Mouse (Mus musculus) forebrain, postnatal 0 days (tissue): ENCODE data around the gene Mapk6. TPM values are rescaled to one million over a fixed set of nuclear protein-coding genes. Genes with fewer than 3 reads are reported as not detected.

Source experiments
- ATAC-seq: fragments of 200-750 bp; cut with Nextera tagmentation; 2 replicates; pipeline ENCODE4 v1.8.0; 2017; ENCODE audit warnings: mild to moderate bottlenecking, moderate library complexity
- DNase-seq: peaks from one replicate; pipeline ENCODE4 v3.0.0-alpha.2; 2015
- H3K27ac ChIP-seq: fragments of 300-500 bp; sonication (generic); 2 replicates; pipeline ENCODE4 v1.5.1; 2014; ENCODE audit warnings: low read depth, mild to moderate bottlenecking, antibody characterized with exemption, low read length, moderate library complexity, mixed read lengths
- H3K27me3 ChIP-seq: fragments of 300-500 bp; sonication (generic); 2 replicates; pipeline ENCODE4 v1.6.1; 2014; ENCODE audit warnings: mild to moderate bottlenecking, low read length, mixed read lengths; ENCODE audit not compliant: insufficient read depth
- H3K36me3 ChIP-seq: fragments of 300-500 bp; sonication (generic); 2 replicates; pipeline ENCODE4 v1.6.1; 2014; ENCODE audit warnings: mild to moderate bottlenecking, moderate library complexity; ENCODE audit not compliant: insufficient read depth
- H3K4me1 ChIP-seq: fragments of 300-500 bp; sonication (generic); 2 replicates; pipeline ENCODE4 v1.6.1; 2014; ENCODE audit warnings: antibody characterized with exemption; ENCODE audit not compliant: insufficient read depth
- H3K4me2 ChIP-seq: fragments of 300-500 bp; sonication (generic); 2 replicates; pipeline ENCODE4 v1.6.1; 2014; ENCODE audit warnings: low read depth, mild to moderate bottlenecking, moderate library complexity
- H3K4me3 ChIP-seq: fragments of 300-500 bp; sonication (generic); 2 replicates; pipeline ENCODE4 v1.5.1; 2014; ENCODE audit warnings: low read depth, low read length, mixed read lengths
- H3K9ac ChIP-seq: fragments of 300-500 bp; sonication (generic); 2 replicates; pipeline ENCODE4 v1.6.1; 2014; ENCODE audit warnings: mild to moderate bottlenecking
- H3K9me3 ChIP-seq: fragments of 300-500 bp; sonication (generic); 2 replicates; pipeline ENCODE4 v1.6.1; 2016; ENCODE audit warnings: low read length
- CTCF ChIP-seq: sonication (generic); IDR thresholded peaks from 2 replicates; pipeline ENCODE4 v1.5.1; 2016; ENCODE audit warnings: antibody characterized with exemption, control low read depth, low read depth
- WGBS: fragments of 180-500 bp; shearing (Covaris S2); extraction: QIAGEN DNeasy Blood & Tissue Kit; methylation state at CpG from one replicate; pipeline ENCODE4 v1.1.7; 2014; 5-methylcytosine and 5-hydroxymethylcytosine counted together
- polyA plus RNA-seq: library from polyadenylated mRNA; unstranded; fragments of >200 nt; fragmentation: Nextera tagmentation; extraction: Ambion mirVana; gene quantifications from 2 replicates; pipeline ENCODE4 v1.2.1, GENCODE M21; 2015
- total RNA-seq: library from RNA; depleted of rRNA; stranded (reverse); fragments of >200 nt; gene quantifications from 2 replicates; pipeline ENCODE4 v1.2.3, GENCODE M21; 2014

Gene Mapk6
- total and polyA plus RNA-seq, 2 experiments from 2014 or later, result 94.2 to 157 TPM

DNA sequence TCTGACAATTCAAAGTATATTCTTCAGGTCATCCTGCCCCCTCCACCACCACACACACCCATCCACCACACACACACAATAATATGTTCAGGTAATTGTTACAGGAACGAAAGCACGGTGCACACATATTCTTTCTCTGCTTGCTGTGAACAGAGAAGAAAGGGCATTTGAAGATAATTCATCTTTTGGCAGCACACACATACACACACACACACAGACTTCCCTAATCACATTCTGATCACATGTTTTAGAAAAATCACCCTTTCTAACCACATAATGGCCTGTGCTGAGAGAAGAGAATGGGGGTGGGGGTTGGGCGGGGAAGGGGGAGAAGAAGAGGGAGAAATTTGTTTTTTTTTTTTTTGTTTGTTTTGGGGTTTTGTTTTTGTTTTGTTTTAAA lies 22.9 kb upstream of the Mapk6 start:
- no peak overlapping the region for H3K4me2 ChIP-seq
- H3K9ac ChIP-seq, result no peak overlapping the region
- H3K27me3 ChIP-seq, result no peaks in the 10 kb centered on the region
- WGBS, result 59% methylated on average over 3 of the region's 3 CpGs
- DNase-seq, result no peak
- H3K4me1 ChIP-seq, result no peaks in the 10 kb centered on the region
- TF ChIP-seq CTCF, result no peak
- H3K4me3 ChIP-seq, result no peak overlapping the region
- H3K36me3 ChIP-seq, result no peaks in the 10 kb centered on the region
- no peak overlapping the region for H3K27ac ChIP-seq
- no peak for ATAC-seq
- no peaks in the 10 kb centered on the region for H3K9me3 ChIP-seq

DNA sequence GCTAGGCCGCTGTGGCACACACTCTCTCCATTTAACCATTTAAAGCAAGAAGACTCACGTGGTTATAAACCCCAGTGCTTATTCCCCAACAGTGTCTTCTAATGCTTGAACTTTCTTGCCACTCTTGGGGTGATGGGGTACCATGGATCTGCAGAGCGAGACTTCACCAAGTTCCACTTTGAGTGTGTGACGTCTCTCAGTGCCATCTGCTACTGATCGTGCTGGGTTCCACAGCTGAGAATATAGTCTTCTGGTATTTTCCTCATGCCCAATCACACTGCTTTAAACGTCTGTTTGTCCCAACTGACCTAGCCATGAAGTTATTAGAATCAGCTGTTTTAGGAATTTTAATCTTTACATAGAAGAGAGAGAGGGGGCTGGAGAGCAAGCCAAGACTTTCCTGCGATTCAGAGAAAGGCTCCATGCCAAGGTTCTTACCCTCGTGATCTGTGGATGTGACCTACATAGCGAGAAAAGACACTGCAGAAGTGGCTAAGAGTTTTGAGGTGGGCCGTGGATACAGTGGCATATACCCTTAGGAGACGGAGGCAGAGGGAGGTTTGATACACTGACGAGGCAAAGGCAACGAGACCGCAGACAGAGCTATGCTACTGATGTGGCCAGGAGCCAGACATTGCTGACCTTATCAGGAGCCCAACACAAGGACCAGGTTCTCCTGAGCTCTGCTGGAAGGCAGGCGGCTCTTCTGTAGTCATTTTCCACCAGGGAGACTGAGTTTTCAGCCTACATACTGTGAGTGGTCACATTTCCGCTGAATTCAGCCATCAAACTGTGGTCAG lies 21.2 kb upstream of the Mapk6 start:
- H3K9me3 ChIP-seq, result no peaks in the 10 kb centered on the region
- H3K36me3 ChIP-seq, result no peaks in the 10 kb centered on the region
- no peak overlapping the region for H3K4me3 ChIP-seq
- no peak for ATAC-seq
- WGBS, result 71% methylated on average over 16 of the region's 16 CpGs
- no peak for DNase-seq
- no peak for TF ChIP-seq CTCF
- H3K27ac ChIP-seq, result no peak overlapping the region
- no peaks in the 10 kb centered on the region for H3K4me1 ChIP-seq
- H3K27me3 ChIP-seq, result no peaks in the 10 kb centered on the region
- no peak overlapping the region for H3K4me2 ChIP-seq
- H3K9ac ChIP-seq, result no peak overlapping the region

DNA sequence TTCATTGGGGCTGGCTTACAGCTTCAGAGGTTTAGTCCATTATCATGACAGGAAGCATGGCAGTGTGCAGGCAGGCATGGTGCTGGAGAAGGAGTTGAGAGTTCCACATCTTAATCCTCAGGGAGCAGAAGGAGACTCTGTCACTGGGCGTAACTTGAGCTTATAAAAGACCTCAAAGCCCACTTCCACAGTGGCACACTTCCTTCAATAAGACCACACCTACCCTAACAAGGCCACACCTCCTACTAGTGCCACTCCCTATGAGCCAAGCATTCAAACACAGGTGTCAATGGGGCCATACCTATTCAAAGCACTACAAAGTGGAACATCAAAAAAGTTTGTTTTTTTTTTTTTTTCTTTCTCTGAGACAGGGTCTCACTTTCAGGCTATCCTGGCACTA lies 19.9 kb upstream of the Mapk6 start:
- ATAC-seq (no peak), DNase-seq (no peak)
- no peak overlapping the region for H3K27ac ChIP-seq
- H3K4me3 ChIP-seq, result no peak overlapping the region
- no peak overlapping the region for H3K9ac ChIP-seq
- H3K9me3 ChIP-seq, result no peaks in the 10 kb centered on the region
- H3K27me3 ChIP-seq, result no peaks in the 10 kb centered on the region
- no peaks in the 10 kb centered on the region for H3K36me3 ChIP-seq
- no peak overlapping the region for H3K4me2 ChIP-seq
- TF ChIP-seq CTCF, result no peak
- H3K4me1 ChIP-seq, result no peaks in the 10 kb centered on the region
- 90% methylated on average over 1 of the region's 1 CpGs for WGBS

DNA sequence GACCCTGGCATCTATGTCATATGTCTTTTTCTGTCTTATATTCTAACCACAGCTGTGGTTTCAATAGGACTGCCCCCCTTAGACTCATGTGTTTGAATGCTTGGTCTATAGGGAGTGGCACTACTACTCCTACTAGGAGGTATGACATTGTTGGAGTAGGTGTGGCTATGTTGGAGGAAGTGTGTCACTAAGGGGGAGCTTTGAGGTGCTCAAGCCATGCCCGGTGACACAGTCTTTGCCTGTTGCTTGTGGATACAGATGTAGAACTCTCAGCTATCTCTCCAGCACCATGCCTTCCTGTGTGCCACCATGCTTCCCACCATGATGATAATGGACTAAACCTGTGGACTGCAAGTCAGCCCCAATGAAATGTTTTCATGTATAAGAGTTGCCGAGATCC lies 19.2 kb upstream of the Mapk6 start:
- H3K4me1 ChIP-seq, result no peaks in the 10 kb centered on the region
- DNase-seq (no peak), ATAC-seq (no peak)
- no peaks in the 10 kb centered on the region for H3K27me3 ChIP-seq
- TF ChIP-seq CTCF, result no peak
- no peaks in the 10 kb centered on the region for H3K9me3 ChIP-seq
- no peaks in the 10 kb centered on the region for H3K36me3 ChIP-seq
- H3K27ac ChIP-seq, result no peak overlapping the region
- no peak overlapping the region for H3K4me2 ChIP-seq
- no peak overlapping the region for H3K4me3 ChIP-seq
- H3K9ac ChIP-seq, result no peak overlapping the region
- WGBS, result 90% methylated on average over 2 of the region's 2 CpGs

DNA sequence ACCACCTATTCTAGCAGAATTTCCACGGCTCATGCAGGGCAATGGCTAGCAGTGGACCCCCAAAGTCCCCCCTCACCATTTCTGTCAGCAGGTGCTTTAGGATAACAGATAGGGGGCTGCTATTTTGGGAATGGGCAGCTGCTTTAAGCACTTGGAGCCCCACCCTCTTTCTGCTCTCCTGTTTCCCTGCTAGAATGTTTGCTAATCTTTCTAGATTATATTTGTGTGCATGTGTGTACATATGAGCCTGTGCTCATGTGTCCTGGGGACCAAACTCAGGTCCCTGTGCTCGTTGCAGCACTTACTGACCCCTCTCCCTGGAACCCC lies 18.4 kb upstream of the Mapk6 start:
- H3K27me3 ChIP-seq, result no peaks in the 10 kb centered on the region
- no peak for DNase-seq
- H3K9me3 ChIP-seq, result no peaks in the 10 kb centered on the region
- no peaks in the 10 kb centered on the region for H3K36me3 ChIP-seq
- H3K9ac ChIP-seq, result no peak overlapping the region
- H3K4me3 ChIP-seq, result no peak overlapping the region
- H3K4me1 ChIP-seq, result no peaks in the 10 kb centered on the region
- no peak for TF ChIP-seq CTCF
- no peak overlapping the region for H3K27ac ChIP-seq
- no peak for ATAC-seq
- 70% methylated on average over 2 of the region's 2 CpGs for WGBS
- H3K4me2 ChIP-seq, result no peak overlapping the region

DNA sequence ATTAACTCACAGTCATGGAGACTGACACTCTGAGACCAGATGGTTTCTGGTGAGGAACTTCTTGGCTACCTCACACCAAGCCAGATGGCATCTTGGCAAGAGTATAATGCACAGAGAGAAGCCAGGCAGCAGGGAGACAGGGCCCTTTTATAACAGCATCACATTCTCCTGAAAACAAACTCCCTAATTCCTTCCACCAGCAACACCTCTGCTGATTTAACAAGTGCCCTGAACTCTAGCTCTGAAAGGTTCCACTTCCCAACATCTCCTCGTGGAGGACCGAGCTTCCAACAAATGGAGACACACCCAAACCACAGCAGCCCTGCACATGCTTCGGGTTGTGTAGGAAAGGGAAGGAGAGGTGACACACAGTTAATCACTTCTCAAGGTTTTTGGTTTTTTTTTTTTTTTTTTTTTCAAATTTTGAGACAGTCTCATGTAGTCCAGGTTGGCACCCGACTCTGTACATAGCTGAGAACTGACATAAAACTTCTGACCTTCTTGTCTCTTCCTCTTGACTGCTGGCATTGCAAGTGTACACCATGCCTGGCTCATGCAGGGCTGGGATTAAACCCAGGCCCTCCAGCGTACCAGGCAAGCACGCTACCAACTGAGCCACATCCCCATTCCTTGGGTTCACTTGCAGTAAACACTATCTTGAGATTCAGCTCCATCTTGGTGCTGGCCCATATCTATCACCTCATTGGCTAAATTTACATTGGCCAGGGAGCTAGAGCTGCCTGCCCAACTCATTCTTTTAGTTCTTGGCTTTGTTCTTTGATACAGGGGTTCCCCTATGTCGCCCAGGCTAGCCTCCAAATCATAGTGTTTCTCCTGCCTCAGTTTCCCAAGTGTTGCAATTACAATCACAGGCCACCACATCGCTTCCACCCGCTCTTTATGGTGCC lies 17.8 kb upstream of the Mapk6 start:
- no peak overlapping the region for H3K4me3 ChIP-seq
- peak; percentile 66 for DNase-seq
- no peak overlapping the region for H3K4me2 ChIP-seq
- no peaks in the 10 kb centered on the region for H3K4me1 ChIP-seq
- H3K27ac ChIP-seq, result no peak overlapping the region
- no peaks in the 10 kb centered on the region for H3K36me3 ChIP-seq
- ATAC-seq, result peak; percentile 79
- H3K9me3 ChIP-seq, result no peaks in the 10 kb centered on the region
- 74% methylated on average over 9 of the region's 9 CpGs for WGBS
- no peak for TF ChIP-seq CTCF
- no peak overlapping the region for H3K9ac ChIP-seq
- H3K27me3 ChIP-seq, result no peaks in the 10 kb centered on the region

DNA sequence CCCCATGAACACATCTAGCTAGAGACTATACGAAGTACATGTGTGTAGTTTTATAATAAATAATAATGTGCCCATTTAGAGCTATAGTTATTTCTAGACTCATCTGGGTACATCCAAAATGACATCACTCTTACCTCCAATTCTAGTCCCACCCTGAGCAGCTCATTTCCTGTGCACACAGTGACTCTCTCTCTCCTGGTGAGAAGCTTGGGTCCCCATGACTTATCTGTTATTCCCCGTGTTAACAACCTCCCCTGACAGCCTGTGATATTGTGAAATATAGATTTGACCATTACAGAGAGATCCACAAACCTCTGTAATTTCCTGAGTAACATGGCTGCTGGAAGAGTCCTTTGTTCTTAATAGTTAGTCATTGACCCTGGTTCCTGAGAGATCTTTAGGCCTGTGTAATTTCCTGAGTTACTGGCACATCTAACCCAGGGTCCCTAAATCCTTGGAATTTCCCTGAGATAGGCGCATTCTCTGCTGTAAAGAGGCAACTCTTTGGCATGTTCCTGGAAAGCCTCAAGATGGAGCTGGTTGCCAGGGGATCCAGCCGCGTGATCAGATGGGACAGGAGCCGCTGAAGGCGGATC lies 16.1 kb upstream of the Mapk6 start:
- Histone ChIP-seq H3K4me1 (no peaks in the 10 kb centered on the region), H3K27ac (no peak overlapping the region), H3K27me3 (no peaks in the 10 kb centered on the region), H3K36me3 (no peaks in the 10 kb centered on the region), H3K4me2 (no peak overlapping the region), H3K9me3 (no peaks in the 10 kb centered on the region), H3K4me3 (no peak overlapping the region), H3K9ac (no peak overlapping the region)
- WGBS, result 86% methylated on average over 7 of the region's 7 CpGs
- DNase-seq (no peak), ATAC-seq (no peak)
- no peak for TF ChIP-seq CTCF
